Mouse (Mus musculus): ENCODE data around the gene Mpig6b. TPM values are rescaled to one million over a fixed set of nuclear protein-coding genes. Genes with fewer than 3 reads are reported as not detected.

Gene Mpig6b
- total and polyA plus RNA-seq, 2 experiments = 0.18 TPM; not detected in 1

DNA sequence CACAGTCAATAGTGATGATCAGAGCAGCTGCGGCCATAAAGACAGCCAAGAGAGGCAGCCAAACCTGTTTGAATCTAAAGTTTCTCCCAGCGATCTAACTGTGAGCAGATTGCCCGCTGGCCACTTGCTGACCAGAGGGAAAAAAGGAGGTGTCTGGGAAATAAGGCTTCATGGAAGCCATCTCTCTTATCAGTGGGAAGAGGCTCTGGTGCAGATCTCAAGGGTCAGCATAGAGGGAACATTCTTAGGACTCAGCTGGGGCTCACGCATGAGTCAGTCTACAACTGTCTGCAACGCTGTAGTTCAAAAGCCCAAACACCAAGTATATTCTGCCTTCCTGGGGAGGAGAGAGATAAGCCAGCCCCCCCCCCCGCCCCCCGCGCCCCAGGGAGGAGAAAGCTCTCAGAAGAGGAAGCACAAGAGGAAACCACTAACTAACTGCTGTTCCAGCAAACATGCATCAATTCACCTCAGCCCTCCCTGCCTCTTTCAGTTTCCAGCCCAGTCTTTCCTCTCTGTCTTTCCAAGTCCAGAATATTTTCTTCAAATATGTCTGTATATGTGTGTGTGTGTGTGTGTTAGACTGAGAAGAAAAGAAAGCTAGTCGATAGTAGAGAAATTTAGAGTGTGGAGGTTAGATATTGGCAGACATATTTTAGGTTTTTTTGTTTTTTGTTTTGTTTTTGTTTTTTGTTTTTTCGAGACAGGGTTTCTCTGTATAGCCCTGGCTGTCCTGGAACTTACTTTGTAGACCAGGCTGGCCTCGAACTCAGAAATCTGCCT lies 17.6 kb downstream of the Mpig6b start:
- peak overlapping the region; percentile 96 for H3K27ac ChIP-seq (replicated peaks; ENCODE audit: insufficient read depth, low read depth, low read length)
- DNase-seq (ENCODE audit: extremely low read depth, low read depth, low spot score) = no peak
- WGBS = 15% methylated on average over 11 of the region's 11 CpGs
- H3K36me3 ChIP-seq (ENCODE audit: control insufficient read depth, insufficient read depth, low read length) = peaks cover 1% of the 10 kb centered on the region; the same call in 1 of the 2 replicates
- TF ChIP-seq CTCF (IDR thresholded peaks at IDR 0.05; ENCODE audit: low read depth, low read length) (no peak), POLR2A (IDR thresholded peaks at IDR 0.05; ENCODE audit: extremely low read depth, insufficient read depth, low read length) (no peak)
- no peak overlapping the region for H3K4me3 ChIP-seq (ENCODE audit: insufficient read depth, low read depth, low read length)
- peak overlapping the region; percentile 33 for H3K9ac ChIP-seq (ENCODE audit: low read depth, low read length)
- H3K4me1 ChIP-seq (ENCODE audit: control insufficient read depth, insufficient read depth, low read length) = peaks cover 16% of the 10 kb centered on the region
- no peaks in the 10 kb centered on the region for H3K27me3 ChIP-seq (ENCODE audit: control insufficient read depth, insufficient read depth, low read length)
- H3K79me2 ChIP-seq (ENCODE audit: control insufficient read depth, insufficient read depth, low read length) = no peaks in the 10 kb centered on the region

GRCm38 (mm10) chr17:35047688-35048087 lies 18.3 kb downstream of the Mpig6b start:
- no peak for TF ChIP-seq CTCF (IDR thresholded peaks at IDR 0.05; ENCODE audit: low read depth, low read length)
- no peak for TF ChIP-seq POLR2A (IDR thresholded peaks at IDR 0.05; ENCODE audit: extremely low read depth, insufficient read depth, low read length)
- no peaks in the 10 kb centered on the region for H3K79me2 ChIP-seq (ENCODE audit: control insufficient read depth, insufficient read depth, low read length)
- peak overlapping the region; percentile 96 for H3K27ac ChIP-seq (replicated peaks; ENCODE audit: insufficient read depth, low read depth, low read length)
- WGBS = 7% methylated on average over 1 of the region's 1 CpGs
- no peak overlapping the region for H3K4me3 ChIP-seq (ENCODE audit: insufficient read depth, low read depth, low read length)
- H3K4me1 ChIP-seq (ENCODE audit: control insufficient read depth, insufficient read depth, low read length) = peaks cover 16% of the 10 kb centered on the region
- H3K9ac ChIP-seq (ENCODE audit: low read depth, low read length) = peak overlapping the region; percentile 78
- peak; percentile 99 for DNase-seq (ENCODE audit: extremely low read depth, low read depth, low spot score)
- H3K27me3 ChIP-seq (ENCODE audit: control insufficient read depth, insufficient read depth, low read length) = no peaks in the 10 kb centered on the region
- no peaks in the 10 kb centered on the region; the same call in 1 of the 2 replicates for H3K36me3 ChIP-seq (ENCODE audit: control insufficient read depth, insufficient read depth, low read length)

DNA sequence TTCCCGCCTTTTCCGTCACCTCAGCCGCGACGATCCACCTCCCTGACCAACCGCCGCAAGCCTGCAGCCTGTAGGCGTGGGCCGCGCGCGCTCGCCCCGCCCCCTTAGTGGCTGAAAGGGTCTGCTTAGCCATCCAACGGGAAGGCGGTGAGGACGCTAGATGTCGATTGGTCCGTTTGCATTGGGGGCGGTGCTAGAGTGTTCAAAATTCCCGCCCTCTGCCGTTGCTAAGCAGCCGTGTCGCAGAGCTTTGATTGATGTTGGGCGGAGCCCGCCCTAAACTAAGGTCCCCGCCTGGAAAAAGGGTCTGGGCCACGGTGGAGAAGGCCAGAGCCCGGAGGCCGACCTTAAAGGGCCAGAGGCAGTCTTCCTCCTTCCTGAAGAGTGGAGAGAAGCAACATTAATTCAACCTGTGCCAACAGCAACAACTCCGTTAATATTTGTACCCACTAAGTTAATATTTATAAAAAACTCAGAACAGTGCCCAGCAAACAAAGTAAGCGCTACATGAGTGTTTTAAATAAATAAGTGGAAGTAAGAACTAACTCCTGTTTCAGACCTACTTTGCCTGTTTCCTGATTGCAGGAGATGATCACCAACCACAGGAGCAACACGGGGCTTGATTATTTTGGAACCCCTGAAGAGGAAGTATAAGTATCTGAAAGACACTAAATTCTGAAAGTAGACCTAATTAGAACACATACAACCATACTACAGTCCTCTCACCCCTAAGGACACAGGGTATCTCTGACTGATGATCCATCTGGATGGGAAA lies 19.1 kb downstream of the Mpig6b start, which contains the start of gene Msh5:
Gene Msh5, minus strand, starts transcription at position 65 of the 775 bp plus-strand sequence.
- WGBS = under 1% methylated on average over 33 of the region's 33 CpGs
- Histone ChIP-seq H3K27ac (replicated peaks; ENCODE audit: insufficient read depth, low read depth, low read length) (peak within 1 kb of the TSS; percentile 96), H3K4me1 (ENCODE audit: control insufficient read depth, insufficient read depth, low read length) (peaks cover 16% of the 10 kb centered on the region), H3K36me3 (ENCODE audit: control insufficient read depth, insufficient read depth, low read length) (no peaks in the 10 kb centered on the region), H3K79me2 (ENCODE audit: control insufficient read depth, insufficient read depth, low read length) (no peaks in the 10 kb centered on the region), H3K27me3 (ENCODE audit: control insufficient read depth, insufficient read depth, low read length) (no peaks in the 10 kb centered on the region), H3K4me3 (ENCODE audit: insufficient read depth, low read depth, low read length) (peak within 1 kb of the TSS; percentile 59), H3K9ac (ENCODE audit: low read depth, low read length) (peak within 1 kb of the TSS; percentile 78)
- TF ChIP-seq POLR2A (IDR thresholded peaks at IDR 0.05; ENCODE audit: extremely low read depth, insufficient read depth, low read length) (no peak), CTCF (IDR thresholded peaks at IDR 0.05; ENCODE audit: low read depth, low read length) (no peak)
- DNase-seq (ENCODE audit: extremely low read depth, low read depth, low spot score) = peak; percentile 94

GRCm38 (mm10) chr17:35045807-35046680 lies 19.9 kb downstream of the Mpig6b start:
- DNase-seq (ENCODE audit: extremely low read depth, low read depth, low spot score) = no peak
- 5% methylated on average over 46 of the region's 48 CpGs for WGBS
- H3K9ac ChIP-seq (ENCODE audit: low read depth, low read length) = peak overlapping the region; percentile 70
- peak overlapping the region; percentile 59 for H3K4me3 ChIP-seq (ENCODE audit: insufficient read depth, low read depth, low read length)
- H3K36me3 ChIP-seq (ENCODE audit: control insufficient read depth, insufficient read depth, low read length) = no peaks in the 10 kb centered on the region
- no peaks in the 10 kb centered on the region for H3K27me3 ChIP-seq (ENCODE audit: control insufficient read depth, insufficient read depth, low read length)
- no peak for TF ChIP-seq POLR2A (IDR thresholded peaks at IDR 0.05; ENCODE audit: extremely low read depth, insufficient read depth, low read length)
- no peak for TF ChIP-seq CTCF (IDR thresholded peaks at IDR 0.05; ENCODE audit: low read depth, low read length)
- H3K4me1 ChIP-seq (ENCODE audit: control insufficient read depth, insufficient read depth, low read length) = peaks cover 16% of the 10 kb centered on the region
- no peaks in the 10 kb centered on the region for H3K79me2 ChIP-seq (ENCODE audit: control insufficient read depth, insufficient read depth, low read length)
- H3K27ac ChIP-seq (replicated peaks; ENCODE audit: insufficient read depth, low read depth, low read length) = peak overlapping the region; percentile 37
